Mouse (Mus musculus): Measurements from ENCODE around the gene Slc44a3. TPM values are rescaled to one million over a fixed set of nuclear protein-coding genes. Genes with fewer than 3 reads are reported as not detected.
"Not testable (repeated sequence)": the region's sequence is repeated elsewhere in the genome, so short reads cannot be mapped to it uniquely, and the experiment has no call there.

Slc44a3 gene
- total RNA-seq, 2 experiments from 2014 or later: not detected

GRCm38 (mm10) chr3:121552723-121553122 is 20.5 kb upstream of the Slc44a3 start:
- no peak for DNase-seq (ENCODE audit: low spot score in 2 of 2)

DNA sequence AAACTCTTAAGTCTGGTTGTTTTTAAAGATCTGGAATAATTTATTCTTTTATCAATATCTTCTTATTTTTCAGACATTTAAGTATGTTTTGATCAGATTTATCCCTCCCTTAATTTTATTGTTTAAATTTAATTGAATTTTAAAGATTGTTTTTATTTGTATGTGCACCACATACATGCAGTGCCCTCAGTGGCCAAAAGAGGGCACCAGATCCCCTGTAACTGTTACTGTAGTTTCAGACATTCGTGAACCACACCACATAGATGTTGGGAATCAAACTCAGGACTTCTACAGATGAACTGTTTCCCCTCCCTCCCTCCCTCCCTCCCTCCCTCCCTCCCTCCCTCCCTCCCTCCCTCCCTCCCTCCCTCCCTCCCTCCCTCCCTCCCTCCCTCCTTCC is 18.2 kb upstream of the Slc44a3 start:
- DNase-seq (ENCODE audit: low spot score in 2 of 2): peak; percentile 24 to 37

DNA sequence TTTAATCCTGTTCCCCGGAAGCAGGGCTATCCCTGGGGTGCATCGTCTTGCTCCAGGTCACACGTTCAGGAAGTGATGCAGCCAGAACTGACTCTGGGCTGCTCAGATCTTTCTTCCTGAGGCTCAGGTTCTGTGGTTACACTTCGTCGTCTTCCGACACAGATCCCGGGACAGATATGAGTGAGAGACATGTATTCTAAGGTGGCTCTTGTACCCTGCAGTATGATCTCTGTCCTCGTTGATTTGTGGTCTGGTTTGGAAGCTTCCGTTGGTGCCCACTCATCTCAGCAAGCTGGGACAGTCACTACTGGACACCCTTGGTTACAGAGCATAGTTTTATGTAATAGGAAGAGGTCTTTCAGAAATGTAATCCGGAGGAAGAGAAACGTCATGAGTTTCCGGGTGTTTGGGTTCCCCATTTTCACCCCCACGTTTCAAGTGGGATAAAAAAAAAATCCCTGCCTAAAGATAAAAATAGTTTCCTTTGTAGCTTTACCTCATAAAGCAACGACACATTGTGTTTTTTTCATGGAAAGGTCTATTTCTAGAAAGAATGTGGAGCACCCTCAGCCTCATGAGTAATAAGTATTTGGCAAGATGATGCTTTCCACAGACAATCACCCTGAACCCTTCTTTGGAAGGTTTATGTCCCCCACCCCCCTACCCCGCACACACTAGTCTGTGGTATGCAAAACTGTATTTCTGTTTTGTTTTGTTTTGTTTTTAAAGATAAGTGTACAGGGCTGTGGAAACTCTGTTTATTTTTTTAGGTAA is 15.8 kb upstream of the Slc44a3 start:
- DNase-seq (ENCODE audit: low spot score in 2 of 2): no peak

GRCm38 (mm10) chr3:121540621-121541020 is 8.4 kb upstream of the Slc44a3 start:
- no peak for DNase-seq (ENCODE audit: low spot score in 2 of 2)

GRCm38 (mm10) chr3:121539871-121540431 is 7.7 kb upstream of the Slc44a3 start:
- peak in 1 of 2 experiments; percentile 15 for DNase-seq (ENCODE audit: low spot score in 2 of 2)

GRCm38 (mm10) chr3:121538847-121539246 is 6.6 kb upstream of the Slc44a3 start:
- DNase-seq (ENCODE audit: low spot score in 2 of 2): not testable (repeated sequence)

DNA sequence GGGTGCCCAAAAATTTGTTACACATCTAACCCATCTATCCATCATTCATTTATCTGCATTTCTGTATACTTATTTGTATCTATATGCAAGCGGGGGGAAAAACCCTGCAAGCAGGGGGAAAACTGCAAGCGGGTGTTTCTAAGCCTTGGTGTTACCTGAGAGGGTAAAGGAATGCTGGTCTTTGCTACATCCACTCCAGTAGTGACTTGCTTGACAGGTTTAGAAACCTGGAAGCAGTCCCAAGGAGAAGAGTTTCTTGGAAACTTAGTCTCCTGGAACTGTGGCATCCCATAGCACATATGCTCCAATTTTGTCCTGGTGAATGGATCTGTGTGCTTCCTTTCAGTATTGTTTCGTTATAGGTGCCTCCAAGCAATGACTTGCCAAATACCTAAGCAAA is 5.8 kb upstream of the Slc44a3 start:
- no peak for DNase-seq (ENCODE audit: low spot score in 2 of 2)

- DNase-seq (ENCODE audit: low spot score in 2 of 2): no peak
These were observed 4.6 kb upstream of the Slc44a3 start for GRCm38 (mm10) chr3:121536803-121537202.

DNA sequence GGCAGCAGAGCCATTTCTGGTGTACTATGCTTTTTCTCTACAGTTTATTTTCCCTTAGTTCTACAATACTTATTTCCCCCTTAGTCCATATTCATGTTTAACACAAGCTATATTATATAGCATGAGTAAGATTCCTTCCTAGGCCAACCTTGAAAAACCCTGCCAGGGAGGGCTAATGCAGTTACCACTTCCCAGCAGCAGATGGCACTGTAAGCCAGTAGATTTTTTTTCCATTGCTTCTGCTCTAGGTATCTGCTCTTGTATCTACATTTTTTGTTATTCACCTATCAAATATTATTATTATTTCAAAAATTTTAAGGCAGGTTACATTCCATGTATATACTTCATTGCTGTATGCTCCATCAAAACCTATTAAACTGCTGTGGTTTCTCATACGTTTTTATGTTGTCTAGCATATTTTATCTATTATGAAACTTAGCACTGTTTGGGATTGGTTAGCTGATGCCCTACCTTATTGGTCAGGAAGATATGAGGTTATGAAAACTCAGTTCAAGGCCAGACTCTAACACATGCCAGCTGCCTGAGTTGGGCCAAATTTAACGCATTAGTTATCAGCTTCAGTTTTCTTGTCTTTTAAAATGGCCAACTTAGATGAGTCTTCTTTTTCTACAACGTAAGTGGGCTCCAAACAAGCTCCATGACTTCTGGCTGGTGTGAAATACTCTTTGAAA is 3.8 kb upstream of the Slc44a3 start:
- peak; percentile 16 to 34 for DNase-seq (ENCODE audit: low spot score in 2 of 2)

DNA sequence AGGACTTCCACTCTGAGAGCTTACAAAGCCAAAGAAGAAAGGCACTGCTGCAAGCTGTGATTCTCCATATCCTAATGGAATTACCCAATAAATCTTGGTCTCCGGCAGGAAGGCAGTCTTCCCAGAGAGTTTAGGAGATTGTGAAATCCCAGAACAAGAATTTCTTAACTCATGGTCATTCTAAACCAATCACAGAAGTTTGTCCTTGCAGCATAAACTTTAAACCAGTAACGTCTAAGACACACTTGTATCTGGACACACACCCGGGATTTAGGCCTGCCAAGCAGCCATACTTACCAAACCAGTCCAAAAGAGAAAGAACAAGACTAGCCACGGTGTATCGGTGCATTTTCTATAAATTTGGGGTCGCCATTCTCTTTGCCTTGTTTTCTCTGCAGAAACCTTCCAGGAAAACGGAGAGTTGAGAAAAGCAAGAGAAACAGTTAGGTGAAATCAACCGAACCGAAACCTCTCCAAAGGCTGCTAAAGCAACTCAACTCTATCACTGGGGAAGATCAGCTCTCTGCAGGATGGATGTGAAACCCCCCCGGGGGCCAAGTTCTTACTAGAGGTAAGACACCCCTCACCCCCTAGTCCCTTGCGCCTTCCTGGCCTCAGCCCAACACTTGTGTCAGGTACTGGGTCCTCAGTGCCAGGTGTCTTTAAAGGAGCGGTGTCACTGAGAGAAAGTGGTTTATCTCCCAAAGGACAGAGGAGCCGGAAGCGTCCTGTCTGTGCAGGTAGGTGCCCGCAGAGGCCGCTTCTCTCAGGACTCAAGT is 645 bp downstream of the Slc44a3 start:
- DNase-seq (ENCODE audit: low spot score in 2 of 2): no peak

DNA sequence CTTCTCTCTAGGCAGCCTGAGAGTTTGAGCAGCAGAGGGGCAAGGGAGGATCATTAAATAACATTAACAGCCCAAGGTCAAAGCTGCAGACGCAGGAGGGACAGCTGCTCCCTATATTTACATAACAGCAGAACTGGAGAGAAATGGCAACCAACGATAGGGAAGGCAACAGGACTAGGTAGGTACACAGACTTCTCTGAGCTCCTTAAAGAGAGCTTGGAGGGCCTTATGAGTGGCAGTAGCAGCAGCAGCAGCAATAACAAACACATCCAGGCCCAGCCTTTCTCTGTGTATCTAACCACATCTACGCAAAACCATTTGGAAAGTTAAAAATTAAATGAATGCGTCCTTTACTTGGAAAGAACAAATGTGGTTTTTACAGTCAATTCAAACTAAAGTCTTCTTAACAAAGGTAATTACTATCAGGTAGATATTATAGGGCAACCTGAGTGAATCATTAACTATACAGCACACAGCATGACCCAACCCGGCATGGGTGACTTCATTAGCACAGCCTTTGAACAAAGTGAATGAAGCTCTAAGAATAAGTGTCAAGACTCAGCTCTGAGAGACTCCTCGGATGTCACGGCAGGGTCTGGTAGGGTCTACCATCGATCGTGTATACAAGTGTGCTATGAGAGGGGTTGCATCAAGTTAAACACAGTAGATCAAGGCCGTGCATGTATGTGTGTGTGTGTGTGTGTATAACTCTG is 1.5 kb downstream of the Slc44a3 start:
- DNase-seq (ENCODE audit: low spot score in 2 of 2): no peak

- DNase-seq (ENCODE audit: low spot score in 2 of 2): no peak
These were observed 5.8 kb downstream of the Slc44a3 start for GRCm38 (mm10) chr3:121526096-121527093.

DNA sequence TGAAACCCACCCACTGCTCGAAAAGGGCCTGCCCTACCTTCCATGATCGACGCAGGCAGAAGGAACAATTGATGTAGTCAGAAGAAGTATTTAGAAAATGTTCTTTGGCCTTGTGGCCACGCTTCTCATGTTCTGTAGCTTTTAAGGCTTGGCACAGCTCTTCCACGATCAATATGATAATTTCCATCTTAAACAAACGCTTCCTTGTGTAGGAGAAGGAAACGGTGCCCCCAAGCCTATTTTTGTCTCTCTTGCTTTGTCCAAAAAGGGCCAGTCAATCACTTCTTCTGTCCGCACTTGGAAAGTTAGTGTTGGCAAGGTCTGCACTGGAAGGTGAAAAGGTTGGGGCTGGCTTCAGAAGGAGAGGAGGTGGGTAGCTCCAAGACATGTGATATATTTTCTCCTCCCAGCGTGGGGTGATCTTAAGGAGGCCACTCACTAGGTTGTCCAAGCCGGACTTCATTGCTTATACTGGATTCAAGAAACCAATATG is 10.5 kb downstream of the Slc44a3 start:
- DNase-seq (ENCODE audit: low spot score in 2 of 2): no peak

GRCm38 (mm10) chr3:121521123-121521522 is 11.1 kb downstream of the Slc44a3 start:
- DNase-seq (ENCODE audit: low spot score in 2 of 2): no peak

- DNase-seq (ENCODE audit: low spot score in 2 of 2): no peak
These were observed 15.2 kb downstream of the Slc44a3 start for GRCm38 (mm10) chr3:121517030-121517429.

- DNase-seq (ENCODE audit: low spot score in 2 of 2): no peak
These were observed 23.1 kb downstream of the Slc44a3 start for GRCm38 (mm10) chr3:121509141-121509540.

DNA sequence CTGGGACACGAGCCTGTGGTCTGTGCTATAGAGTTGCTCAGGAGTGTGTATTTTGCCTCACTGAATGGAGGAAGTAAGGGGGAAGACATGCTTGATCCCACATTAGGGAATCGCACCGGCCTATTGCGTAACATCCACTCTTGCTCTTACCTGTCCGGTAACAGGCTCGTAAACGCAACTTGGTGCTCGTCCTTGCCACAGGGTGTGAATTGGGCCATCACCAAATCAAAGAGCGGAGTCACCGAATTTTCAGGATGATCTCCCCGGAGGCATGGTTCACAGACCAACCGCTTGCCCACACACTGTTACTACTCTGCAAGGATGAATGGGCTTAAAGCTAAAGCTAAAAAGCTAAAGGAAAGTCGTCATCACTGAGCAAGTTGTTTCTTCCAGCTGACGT is 24.5 kb downstream of the Slc44a3 start:
- no peak for DNase-seq (ENCODE audit: low spot score in 2 of 2)

DNA sequence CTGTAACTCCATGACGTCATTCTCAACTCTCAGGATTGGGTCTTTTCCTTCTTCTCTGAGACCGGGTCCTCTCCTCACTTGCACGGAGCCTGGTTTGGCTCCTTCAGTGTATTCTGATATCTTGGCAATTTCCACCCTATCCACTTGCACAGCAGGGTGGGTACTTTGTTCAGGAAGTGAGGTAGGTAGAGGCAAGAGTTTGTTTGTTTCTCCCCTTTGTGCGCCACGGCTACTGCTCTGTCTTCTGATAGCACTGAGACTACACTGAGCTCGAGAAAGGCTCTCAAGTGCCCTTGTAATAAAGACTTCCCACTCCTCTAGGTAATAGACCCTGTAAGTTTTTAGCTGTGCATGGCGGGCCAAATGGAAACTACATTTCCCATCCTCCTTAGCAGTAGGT is 25.4 kb downstream of the Slc44a3 start:
- DNase-seq (ENCODE audit: low spot score in 2 of 2): no peak

GRCm38 (mm10) chr3:121506175-121506574 is 26.0 kb downstream of the Slc44a3 start:
- no peak for DNase-seq (ENCODE audit: low spot score in 2 of 2)
